Mouse (Mus musculus) bone marrow, adult 2 months (tissue): ENCODE measurements at regions not wholly inside any gene's neighbourhood (a gene's known extent, or its start where the extent isn't known, plus 50 kb on each side); places are given as distances from the start of the nearest gene placed in this dataset.

Experiments
- CTCF ChIP-seq: fragments of 200-500 bp; IDR thresholded peaks from 2 replicates; pipeline ENCODE4 v1.5.1; 2011; ENCODE audit warnings: low read length, control low read depth; ENCODE audit not compliant: control insufficient read depth, insufficient read depth
- POLR2A ChIP-seq: fragments of 200-500 bp; IDR thresholded peaks from 2 replicates; pipeline ENCODE4 v1.6.1; 2011; ENCODE audit warnings: low read depth, mild to moderate bottlenecking, control low read depth, low read length, borderline replicate concordance; ENCODE audit not compliant: control insufficient read depth

GRCm38 (mm10) chr4:150743508-150743907 lies 91.5 kb upstream of the Slc45a1 start:
- TF ChIP-seq CTCF = no peak
- TF ChIP-seq POLR2A = no peak
